Mouse (Mus musculus) embryo, embryonic 11.5 days (tissue): Measurements from ENCODE around the gene Gan.

ENCODE experiments used
- DNase-seq: peaks from one replicate; pipeline ENCODE4 v3.0.0-alpha.2; 2012; ENCODE audit warnings: low read depth, low spot score

The Gan gene

GRCm38 (mm10) chr8:117158135-117158761 lies at the start of gene Gan:
Gene Gan (plus strand): TSS chr8:117158135.
- DNase-seq, result no peak

- no peak for DNase-seq
Measured at GRCm38 (mm10) chr8:117109018-117109711, 48.8 kb upstream of the Gan start.

- no peak for DNase-seq
Measured at GRCm38 (mm10) chr8:117109801-117110390, 48.0 kb upstream of the Gan start.

GRCm38 (mm10) chr8:117111641-117112040 lies 46.3 kb upstream of the Gan start:
- DNase-seq, result no peak

GRCm38 (mm10) chr8:117112261-117112660 lies 45.7 kb upstream of the Gan start:
- DNase-seq, result no peak

- no peak for DNase-seq
Measured at GRCm38 (mm10) chr8:117115094-117115493, 42.8 kb upstream of the Gan start.

- no peak for DNase-seq
Measured at GRCm38 (mm10) chr8:117115676-117116446, 42.1 kb upstream of the Gan start.

- no peak for DNase-seq
Measured at GRCm38 (mm10) chr8:117116534-117116933, 41.4 kb upstream of the Gan start.

- no peak for DNase-seq
Measured at GRCm38 (mm10) chr8:117118409-117118808, 39.5 kb upstream of the Gan start.

GRCm38 (mm10) chr8:117121277-117121676 lies 36.7 kb upstream of the Gan start:
- DNase-seq, result no peak

GRCm38 (mm10) chr8:117123850-117124633 lies 33.9 kb upstream of the Gan start:
- no peak for DNase-seq

- DNase-seq, result no peak
Measured at GRCm38 (mm10) chr8:117125854-117126253, 32.1 kb upstream of the Gan start.

- no peak for DNase-seq
Measured at GRCm38 (mm10) chr8:117126411-117126810, 31.5 kb upstream of the Gan start.

- DNase-seq, result no peak
Measured at GRCm38 (mm10) chr8:117127063-117127462, 30.9 kb upstream of the Gan start.

- DNase-seq, result no peak
Measured at GRCm38 (mm10) chr8:117133702-117134101, 24.2 kb upstream of the Gan start.

GRCm38 (mm10) chr8:117136351-117136750 lies 21.6 kb upstream of the Gan start:
- DNase-seq, result no peak

- DNase-seq, result no peak
Measured at GRCm38 (mm10) chr8:117136763-117137162, 21.2 kb upstream of the Gan start.

GRCm38 (mm10) chr8:117137357-117137756 lies 20.6 kb upstream of the Gan start:
- no peak for DNase-seq

GRCm38 (mm10) chr8:117148520-117148919 lies 9.4 kb upstream of the Gan start:
- DNase-seq, result no peak

- no peak for DNase-seq
Measured at GRCm38 (mm10) chr8:117156149-117156548, 1.8 kb upstream of the Gan start.
